Mouse (Mus musculus) layer of hippocampus, adult 11-12 months (tissue): ENCODE measurements around the gene Irak3.

Experiments
- DNase-seq: peaks from one replicate; pipeline ENCODE4 v3.0.0; 2022; ENCODE audit warnings: low spot score

Irak3 gene

GRCm38 (mm10) chr10:120204591-120205210 is 2.8 kb upstream of the Irak3 start:
- DNase-seq: no peak

- no peak for DNase-seq
Observed at GRCm38 (mm10) chr10:120202467-120203250, 729 bp upstream of the Irak3 start.

GRCm38 (mm10) chr10:120201131-120201921 is 604 bp downstream of the Irak3 start, which contains the start of gene Tmbim4:
Tmbim4 (plus strand) TSS chr10:120201590.
- peak; percentile 30 for DNase-seq

GRCm38 (mm10) chr10:120197061-120197835 is 4.7 kb downstream of the Irak3 start:
- DNase-seq: no peak

GRCm38 (mm10) chr10:120193255-120193654 is 8.7 kb downstream of the Irak3 start:
- no peak for DNase-seq

- DNase-seq: no peak
Observed at GRCm38 (mm10) chr10:120192278-120192677, 9.7 kb downstream of the Irak3 start.

GRCm38 (mm10) chr10:120191165-120191564 is 10.8 kb downstream of the Irak3 start:
- no peak for DNase-seq

- DNase-seq: no peak
Observed at GRCm38 (mm10) chr10:120189782-120190181, 12.1 kb downstream of the Irak3 start.

- no peak for DNase-seq
Observed at GRCm38 (mm10) chr10:120189276-120189675, 12.7 kb downstream of the Irak3 start.

GRCm38 (mm10) chr10:120188513-120188912 is 13.4 kb downstream of the Irak3 start:
- DNase-seq: no peak

- DNase-seq: no peak
Observed at GRCm38 (mm10) chr10:120183342-120183741, 18.6 kb downstream of the Irak3 start.

GRCm38 (mm10) chr10:120182887-120183286 is 19.0 kb downstream of the Irak3 start:
- no peak for DNase-seq

GRCm38 (mm10) chr10:120174192-120174705 is 27.7 kb downstream of the Irak3 start:
- DNase-seq: no peak

- no peak for DNase-seq
Observed at GRCm38 (mm10) chr10:120171340-120171739, 30.6 kb downstream of the Irak3 start.

GRCm38 (mm10) chr10:120170277-120170676 is 31.7 kb downstream of the Irak3 start:
- no peak for DNase-seq

GRCm38 (mm10) chr10:120169841-120170240 is 32.1 kb downstream of the Irak3 start:
- DNase-seq: no peak

GRCm38 (mm10) chr10:120169064-120169463 is 32.9 kb downstream of the Irak3 start:
- DNase-seq: no peak

GRCm38 (mm10) chr10:120168070-120168469 is 33.9 kb downstream of the Irak3 start:
- DNase-seq: no peak

GRCm38 (mm10) chr10:120165793-120166503 is 36.0 kb downstream of the Irak3 start:
- DNase-seq: no peak

- DNase-seq: no peak
Observed at GRCm38 (mm10) chr10:120164931-120165792, 36.8 kb downstream of the Irak3 start.
